Mouse (Mus musculus) lung, postnatal 14 days (tissue): Measurements from ENCODE around the gene Atg2b.

ENCODE experiments used
- DNase-seq: peaks from one replicate; pipeline ENCODE4 v3.0.0; 2021

The Atg2b gene

GRCm38 (mm10) chr12:105678762-105679161 is 6.2 kb downstream of the Atg2b start:
- DNase-seq: no peak

DNA sequence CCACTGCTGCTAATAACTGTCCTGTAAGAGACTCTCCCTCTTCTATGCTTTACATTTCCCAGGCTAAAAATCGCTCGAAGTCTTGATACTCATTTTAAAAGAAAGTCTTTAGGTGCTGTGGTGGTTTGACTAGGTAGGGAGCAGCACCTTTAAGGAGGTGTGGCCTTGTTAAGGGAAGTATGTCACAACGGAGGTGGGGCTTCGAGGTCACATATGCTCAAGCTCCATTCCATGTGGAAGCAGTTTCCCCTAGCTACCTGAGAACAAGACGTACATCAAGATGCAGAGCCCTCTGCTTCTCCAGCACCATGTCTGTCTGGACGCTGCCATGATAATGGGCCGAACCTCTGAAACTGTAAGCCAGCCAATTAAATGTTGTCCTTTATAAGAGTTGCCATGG is 6.8 kb downstream of the Atg2b start:
- DNase-seq: no peak

GRCm38 (mm10) chr12:105676274-105676673 is 8.7 kb downstream of the Atg2b start:
- DNase-seq: no peak

DNA sequence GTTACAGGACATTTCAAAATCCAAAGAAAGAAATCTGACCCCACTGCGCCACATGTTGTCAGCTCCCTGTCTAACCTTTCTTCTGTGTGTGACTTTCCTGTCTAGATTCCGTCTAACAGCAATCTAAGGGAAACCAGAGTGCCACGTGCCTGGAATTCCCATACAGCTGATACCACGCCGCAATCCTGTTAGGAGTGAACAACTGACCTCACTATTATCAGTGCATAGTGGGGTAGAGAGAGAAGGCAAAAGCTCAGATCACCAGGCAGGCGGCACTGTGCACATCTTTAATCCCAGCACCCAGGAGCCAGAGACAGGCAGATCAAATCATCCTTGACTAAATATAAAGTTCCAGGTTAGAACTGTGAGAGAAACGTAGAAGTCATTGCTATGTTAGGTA is 29.2 kb downstream of the Atg2b start:
- DNase-seq: no peak

DNA sequence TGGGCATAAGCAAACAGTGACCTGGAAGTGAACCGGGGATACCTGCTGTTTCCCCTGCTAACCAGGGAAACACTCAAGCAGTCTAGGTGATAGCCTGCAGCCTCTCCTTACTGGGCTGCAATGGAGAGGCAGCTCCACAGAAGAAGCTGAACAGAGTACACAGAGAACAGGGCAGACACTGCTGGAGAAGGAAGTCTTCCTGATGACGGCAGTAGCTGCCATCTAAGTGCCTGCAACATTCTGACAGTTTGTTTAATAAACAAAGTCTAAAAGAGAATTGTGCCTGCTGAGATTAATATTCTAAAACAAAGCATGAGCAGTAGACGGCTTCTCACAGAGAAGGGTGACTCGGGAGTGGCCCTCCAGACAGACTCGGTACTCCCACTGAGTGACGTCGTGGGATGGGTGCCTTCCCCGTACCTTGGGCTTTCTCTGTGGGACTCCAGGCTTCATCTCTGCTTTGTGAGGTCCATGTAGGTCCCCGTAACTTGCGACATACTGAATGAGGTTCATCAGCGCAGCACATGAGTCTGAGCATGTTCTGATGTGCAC is 42.2 kb downstream of the Atg2b start:
- DNase-seq: peak; percentile 6

DNA sequence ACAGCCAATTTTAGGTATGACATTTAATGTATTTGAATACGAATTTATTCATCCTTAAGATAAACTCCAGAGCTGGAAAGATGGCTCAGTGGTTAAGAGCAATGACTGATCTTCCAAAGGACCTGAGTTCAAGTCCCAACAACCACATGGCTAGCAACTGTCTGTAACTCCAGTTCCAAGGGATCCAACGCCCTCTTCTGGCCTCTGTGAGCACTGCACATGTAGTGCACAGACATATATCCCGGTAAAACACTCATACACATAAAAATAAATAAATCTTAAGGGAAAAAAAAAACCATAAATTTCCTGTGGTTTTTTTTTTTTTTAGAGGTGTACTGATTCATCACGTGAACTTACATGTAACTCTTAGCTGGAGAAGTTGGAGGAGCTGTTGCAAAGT is 47.5 kb downstream of the Atg2b start:
- no peak for DNase-seq

- DNase-seq: no peak
These were observed 48.5 kb downstream of the Atg2b start for GRCm38 (mm10) chr12:105636551-105636950.

DNA sequence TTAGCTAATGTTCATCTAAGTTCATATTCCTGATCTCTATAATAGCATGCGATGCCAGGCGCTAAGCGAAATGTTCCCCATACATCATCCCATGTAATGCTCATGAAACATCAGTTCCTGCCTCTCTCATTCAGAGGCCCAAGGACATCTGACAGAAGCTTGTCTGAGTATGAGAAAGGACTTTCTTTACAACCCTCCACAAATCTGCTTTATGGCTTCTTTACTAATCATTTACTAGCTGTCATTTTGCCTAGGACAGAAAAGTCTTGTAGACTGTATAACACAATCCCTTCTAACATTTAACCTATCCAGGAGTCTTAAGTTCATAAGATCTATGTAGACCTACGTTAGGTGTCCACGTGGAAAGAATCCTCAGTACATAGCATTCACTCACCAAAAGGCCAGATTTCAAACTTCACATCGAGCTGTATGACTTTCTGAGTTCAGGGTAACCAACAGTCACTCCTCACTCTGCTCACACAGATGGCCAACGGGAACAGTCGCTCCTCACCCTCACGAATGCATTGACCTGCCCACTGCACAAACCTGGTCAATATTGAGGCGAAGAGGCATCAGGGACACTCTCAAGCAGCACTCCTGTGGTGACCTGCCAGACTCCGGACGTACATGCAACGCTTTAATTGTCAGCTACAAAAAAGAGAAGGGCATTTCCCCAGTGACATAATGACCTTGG is 50.5 kb downstream of the Atg2b start:
- no peak for DNase-seq

GRCm38 (mm10) chr12:105625798-105626197 is 59.2 kb downstream of the Atg2b start:
- DNase-seq: no peak

DNA sequence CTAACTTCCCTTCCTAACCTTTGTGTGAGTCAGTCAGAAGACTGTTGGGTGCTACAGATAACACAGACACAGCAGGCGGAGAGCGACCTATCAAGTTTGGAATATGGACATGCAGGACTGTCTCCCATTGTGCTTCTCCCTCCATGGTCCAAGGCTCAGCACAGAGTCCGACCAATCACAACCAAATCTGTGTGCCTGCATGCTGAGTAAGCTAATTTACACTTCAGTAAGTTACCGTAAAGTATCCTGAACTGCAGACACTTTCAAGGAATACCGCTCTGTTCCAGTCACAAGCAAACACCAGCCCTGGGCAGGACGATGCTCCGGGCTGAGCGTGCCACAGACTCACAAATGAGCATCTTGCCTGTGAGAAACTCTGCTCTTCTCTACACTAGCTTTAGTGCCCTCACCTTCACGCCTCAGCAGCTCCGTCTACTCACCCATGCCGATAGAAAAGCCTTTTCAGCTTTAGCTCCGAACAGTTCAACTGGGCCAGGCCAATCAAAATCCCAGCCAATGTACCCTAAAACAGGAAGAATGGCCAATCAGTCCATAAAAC is 62.0 kb downstream of the Atg2b start:
- no peak for DNase-seq

DNA sequence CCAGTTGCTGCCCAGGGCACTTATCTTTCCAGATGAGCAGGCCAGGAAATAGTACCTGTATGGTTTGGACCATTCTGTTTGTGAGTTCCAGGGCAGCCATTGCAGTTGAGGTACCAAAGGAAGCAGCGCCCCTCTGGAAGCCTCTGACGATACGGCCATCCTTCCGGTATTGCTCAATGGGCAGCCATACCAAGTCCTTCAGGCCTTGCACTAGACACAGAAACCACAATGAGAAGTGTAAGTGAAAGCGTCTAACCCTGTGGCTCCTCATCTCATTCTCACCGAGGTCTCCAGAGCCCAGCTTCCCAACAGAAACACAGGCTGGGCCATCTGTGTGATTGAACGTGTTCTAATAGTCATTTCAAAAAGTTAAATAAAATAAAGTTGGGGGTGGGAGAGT is 63.0 kb downstream of the Atg2b start:
- no peak for DNase-seq

DNA sequence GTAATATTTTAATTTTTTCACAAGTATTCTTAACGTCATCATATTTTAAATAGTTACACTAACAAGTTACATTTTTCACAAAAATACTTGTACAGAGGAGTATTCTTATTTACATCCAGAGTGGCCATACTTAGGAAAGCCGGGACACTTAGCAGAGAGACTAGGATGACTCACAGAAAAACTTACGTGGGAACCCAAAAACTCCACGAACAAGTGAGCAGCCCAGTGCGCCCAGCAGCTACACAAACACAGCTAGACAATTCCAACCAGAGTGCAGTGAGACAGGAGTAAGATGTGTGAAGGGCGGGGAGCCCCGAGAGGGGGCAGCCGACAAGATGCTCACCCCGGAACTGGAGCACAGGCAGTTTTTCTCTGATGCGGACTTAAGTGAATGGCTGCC is 71.5 kb downstream of the Atg2b start:
- no peak for DNase-seq

- peak; percentile 68 for DNase-seq
These were observed 73.3 kb downstream of the Atg2b start for GRCm38 (mm10) chr12:105611748-105612147.

GRCm38 (mm10) chr12:105611045-105611444 is 74.0 kb downstream of the Atg2b start:
- no peak for DNase-seq

GRCm38 (mm10) chr12:105606881-105607280 is 78.1 kb downstream of the Atg2b start:
- DNase-seq: no peak

DNA sequence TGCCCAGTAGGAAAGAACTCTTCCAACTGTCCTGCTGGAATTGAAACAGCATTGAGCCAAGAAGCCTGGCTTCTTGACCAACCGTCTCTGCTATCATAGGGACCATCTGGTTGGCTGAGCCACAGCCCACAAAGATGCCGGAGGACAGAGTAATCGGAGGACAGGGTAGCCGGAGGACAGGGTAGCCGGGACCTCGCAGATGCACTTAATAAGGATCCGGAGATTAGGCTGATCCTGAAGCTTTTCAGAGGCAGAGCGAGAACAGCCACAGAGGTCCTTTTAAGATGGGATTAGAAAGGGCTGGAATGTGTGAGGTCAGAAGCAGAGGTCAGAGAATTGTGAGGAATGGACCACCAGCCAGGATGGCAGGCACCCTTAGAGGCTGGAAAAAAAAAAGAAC is 79.8 kb downstream of the Atg2b start:
- no peak for DNase-seq

- no peak for DNase-seq
These were observed 81.1 kb downstream of the Atg2b start for GRCm38 (mm10) chr12:105603904-105604303.

GRCm38 (mm10) chr12:105602581-105603210 is 82.3 kb downstream of the Atg2b start, which contains the start of gene Bdkrb1:
Gene Bdkrb1 (plus strand): TSS chr12:105603085.
- DNase-seq: no peak

GRCm38 (mm10) chr12:105601586-105601985 is 83.4 kb downstream of the Atg2b start:
- DNase-seq: no peak

DNA sequence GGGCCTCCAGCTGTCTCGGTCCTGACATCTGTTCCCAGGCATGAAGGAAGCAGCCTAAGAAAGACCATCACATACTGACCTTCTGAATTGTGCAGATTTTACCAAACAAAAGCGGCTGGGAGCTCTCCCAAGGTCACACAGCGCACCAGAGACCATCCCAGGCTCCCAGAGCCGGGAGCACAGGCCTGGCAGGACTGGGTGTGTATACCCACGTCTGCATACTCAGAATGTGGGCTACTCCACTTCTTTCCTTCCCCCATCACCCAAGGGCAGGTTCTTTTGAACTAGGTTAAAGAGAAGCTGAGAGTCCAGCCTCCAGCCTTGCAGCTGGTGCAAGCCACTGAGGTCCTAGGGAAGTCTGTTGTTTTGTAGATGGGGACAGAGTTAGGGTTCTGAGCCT is 85.9 kb downstream of the Atg2b start:
- no peak for DNase-seq

GRCm38 (mm10) chr12:105598503-105598902 is 86.5 kb downstream of the Atg2b start:
- no peak for DNase-seq

DNA sequence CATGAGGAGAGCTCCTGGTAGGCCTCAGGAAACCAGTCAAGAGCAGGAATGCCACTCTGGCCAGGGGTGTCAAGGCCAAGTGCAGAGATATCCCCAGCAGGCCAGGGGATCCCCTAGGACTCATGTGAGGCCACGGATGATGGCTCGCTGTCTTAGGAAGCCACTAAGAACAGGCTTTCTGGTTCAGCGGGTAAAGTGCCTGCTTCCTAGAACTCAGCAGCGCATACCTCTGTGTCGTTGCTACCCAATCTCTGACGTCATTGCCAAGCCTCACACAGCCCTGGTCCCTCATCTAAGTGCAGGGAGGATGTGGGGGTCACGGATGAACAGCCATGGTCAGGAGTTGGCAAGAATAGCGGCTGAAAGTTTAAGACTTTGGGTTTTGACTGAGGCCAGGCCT is 87.9 kb downstream of the Atg2b start:
- DNase-seq: no peak

DNA sequence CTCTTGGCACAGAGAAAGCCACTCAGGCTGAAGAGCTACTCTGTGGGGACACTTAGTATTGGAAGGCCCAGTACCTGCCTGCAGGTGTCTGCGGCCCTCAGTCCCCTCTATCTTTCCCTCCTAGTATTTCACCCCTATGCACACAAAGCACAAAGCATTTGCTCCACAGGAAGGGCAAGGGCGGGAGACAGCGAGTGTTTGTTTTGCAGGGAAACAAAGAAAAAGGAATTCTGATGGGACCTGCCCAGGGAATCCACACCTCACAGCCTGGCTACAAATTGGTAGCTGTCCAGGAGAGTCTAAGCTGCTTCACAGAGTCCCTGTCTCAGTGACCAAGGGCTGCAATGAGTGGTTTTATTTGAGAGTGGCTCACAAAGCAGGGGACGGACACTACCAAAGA is 91.5 kb downstream of the Atg2b start:
- no peak for DNase-seq

DNA sequence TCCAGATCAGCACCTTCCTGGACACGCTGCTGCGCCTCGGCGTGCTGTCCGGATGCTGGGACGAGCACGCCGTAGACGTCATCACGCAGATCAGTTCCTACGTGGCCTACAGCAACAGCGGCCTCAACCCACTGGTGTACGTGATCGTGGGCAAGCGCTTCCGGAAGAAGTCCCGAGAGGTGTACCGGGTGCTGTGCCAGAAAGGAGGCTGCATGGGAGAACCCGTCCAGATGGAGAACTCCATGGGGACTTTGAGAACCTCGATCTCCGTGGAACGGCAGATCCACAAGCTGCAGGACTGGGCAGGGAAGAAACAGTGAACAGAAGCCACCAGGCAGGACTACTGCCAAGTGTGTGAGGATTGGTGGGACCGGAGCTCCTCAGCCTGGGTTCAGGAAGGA is 92.7 kb downstream of the Atg2b start:
- no peak for DNase-seq
